Mouse (Mus musculus) ZHBTc4 (cell line): Measurements from ENCODE around the gene Adamtsl4.
"Not testable (repeated sequence)": the region's sequence is repeated elsewhere in the genome, so short reads cannot be mapped to it uniquely, and the experiment has no call there.

Experiments
- DNase-seq: peaks from one replicate; pipeline ENCODE4 v3.0.0-alpha.2; 2011; ENCODE audit warnings: low read depth, low spot score

Adamtsl4 gene

DNA sequence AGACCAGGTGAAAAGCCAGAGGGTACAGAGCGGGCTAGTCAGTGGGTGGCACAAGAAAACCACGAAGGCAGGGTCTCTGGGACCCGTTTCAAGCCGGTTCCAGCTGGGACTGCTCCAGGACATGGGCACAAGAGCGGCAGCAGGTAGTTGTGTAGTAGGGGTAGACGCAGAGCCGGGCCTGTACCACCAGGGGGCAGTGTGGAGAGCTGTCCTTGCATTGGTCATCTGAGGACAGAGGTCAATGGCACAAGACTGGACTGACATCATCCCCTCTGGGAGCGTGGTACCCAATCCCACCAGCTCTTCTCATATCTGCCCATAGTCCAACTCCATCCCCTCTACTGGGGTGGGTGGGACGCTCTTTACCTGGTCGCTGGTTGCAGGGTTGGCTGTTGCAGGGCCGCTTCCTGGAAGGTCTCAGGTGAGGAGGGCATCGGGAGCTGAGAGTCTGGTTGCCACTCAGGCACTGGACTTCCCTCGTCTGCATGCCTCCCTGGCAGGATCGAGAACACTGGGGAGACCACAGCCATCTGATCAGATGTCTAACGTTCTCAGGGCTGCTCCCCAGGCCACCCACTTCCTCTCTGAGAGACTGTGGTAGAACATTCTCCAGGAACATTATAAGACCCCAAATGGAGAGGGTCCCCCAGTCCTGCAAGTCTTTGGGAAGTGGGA lies 10.8 kb downstream of the Adamtsl4 start:
- peak; percentile 80 for DNase-seq

DNA sequence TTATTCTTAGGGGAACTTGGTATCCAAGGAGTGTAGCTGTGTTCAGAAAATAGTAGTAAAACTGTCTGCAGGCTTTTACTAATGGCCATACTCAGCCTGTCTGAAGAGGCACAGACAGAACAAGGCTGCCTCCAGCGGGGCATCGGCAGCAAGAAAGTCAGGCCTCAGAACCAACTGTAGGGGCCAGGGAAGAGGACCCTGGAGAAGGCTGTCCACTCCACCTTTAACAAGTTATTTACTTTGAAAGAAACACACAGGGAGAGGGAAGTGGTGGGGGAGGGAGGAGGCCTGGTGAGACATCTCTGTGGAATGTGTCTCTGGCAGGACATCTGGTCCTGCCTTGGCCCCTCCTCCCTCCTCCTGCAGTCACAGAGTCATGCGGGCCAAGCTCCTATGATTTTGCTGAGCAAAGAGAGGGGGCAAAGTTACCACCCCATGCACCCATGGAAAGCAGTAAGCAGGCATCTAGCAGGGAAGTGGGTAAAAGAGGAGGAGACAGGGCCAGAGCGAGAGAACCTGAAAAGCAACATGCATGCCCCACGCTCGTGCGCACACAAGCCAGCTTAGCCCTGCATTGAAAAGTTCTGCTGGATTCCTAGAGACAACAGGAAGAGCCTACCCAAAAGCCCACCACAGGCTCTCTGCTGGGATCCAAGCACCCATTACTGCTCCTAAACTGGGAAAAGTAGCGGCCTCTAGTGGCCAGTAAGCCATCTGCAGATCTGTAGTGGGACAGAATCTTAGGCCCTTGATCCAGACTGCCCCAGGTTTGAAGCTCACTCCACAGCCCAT lies 12.2 kb downstream of the Adamtsl4 start:
- peak; percentile 94 for DNase-seq

GRCm38 (mm10) chr3:95674812-95675211 lies 12.9 kb downstream of the Adamtsl4 start:
- DNase-seq = peak; percentile 82

- peak; percentile 96 for DNase-seq
These were observed 13.5 kb downstream of the Adamtsl4 start for GRCm38 (mm10) chr3:95674236-95674635.

DNA sequence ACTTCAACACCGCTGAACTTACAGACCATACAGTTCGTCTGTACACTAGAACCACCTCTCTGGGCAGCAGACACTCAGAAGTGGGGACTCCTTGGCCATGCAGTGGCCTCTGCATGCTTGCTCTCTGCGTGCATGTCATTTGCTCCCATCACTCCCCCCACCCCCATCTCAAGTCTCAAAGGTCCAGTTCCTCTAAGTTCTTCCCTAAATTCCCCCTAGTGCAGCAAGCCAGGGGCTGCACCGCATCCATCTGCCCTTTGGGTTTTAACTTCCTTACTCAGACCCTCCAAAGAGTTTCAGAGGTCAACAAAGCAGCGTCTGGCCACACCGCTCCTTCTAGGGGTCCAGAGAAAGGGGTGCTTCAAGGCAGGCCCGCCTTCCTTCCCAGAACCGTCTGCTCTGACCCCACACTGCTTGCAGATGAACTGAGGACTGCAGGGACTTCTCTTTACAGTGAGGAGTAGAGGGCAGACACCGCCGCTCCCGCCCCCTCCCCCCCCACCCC lies 14.0 kb downstream of the Adamtsl4 start:
- DNase-seq = no peak

DNA sequence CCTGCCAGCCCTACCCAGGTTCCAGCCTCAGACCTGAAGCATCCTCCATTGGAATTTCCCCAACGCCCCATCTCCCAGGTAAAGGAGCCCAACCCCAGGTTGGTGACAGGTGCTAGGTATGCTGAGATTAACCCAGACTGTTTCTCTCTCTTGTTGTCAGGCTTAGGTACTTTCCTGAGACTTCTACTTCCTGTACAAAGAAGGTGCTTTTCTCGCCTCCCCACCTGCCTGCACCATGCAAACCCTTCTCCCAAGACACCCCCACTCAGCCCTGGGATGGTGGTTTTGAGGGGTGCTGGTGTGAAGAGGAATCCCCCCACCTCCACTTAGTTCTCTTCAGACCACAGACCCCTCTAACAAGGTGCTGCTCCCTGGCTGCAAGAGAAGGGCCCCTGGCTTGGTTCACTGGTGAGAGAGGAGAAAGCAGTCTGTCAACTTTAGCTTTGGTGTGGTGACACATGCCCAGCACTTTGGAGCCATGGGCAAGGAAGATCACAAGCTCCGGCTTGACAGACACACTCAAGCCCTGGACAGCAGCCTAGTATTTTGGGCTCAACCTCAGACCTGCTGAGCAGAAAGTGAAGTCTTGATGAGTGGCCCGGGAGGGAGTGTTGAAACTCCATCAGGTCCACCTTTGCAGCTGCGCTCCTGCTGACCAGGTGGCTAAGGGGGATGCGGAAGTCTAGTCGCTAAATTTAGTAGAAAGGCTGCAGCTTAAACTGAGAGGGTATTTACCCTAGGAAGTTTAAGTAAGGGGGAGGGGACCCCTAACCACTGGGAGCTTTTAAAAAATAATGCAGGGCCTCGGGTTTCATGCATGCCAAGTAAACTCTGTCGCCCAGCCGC lies 14.6 kb downstream of the Adamtsl4 start:
- DNase-seq = no peak

GRCm38 (mm10) chr3:95672461-95672860 lies 15.3 kb downstream of the Adamtsl4 start:
- no peak for DNase-seq

DNA sequence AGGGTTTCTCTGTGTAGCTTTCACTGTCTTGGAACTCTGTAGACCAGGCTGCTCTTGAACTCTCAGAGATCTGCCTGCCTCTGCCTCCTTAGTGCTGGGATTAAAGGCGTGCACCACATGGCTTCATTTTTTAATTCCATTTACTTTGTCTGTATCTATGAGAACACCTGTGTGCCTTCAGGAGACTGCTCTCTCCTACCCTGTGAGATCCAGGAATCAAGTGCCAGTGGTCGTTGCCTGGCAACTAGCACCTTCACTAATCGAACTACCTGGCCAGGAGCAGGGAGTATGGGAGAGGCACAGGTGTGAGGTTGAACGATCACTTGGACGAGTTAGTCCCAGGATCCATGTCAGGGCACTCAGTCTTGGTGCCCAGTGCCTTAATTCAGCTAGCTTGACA lies 16.5 kb downstream of the Adamtsl4 start:
- DNase-seq = no peak

DNA sequence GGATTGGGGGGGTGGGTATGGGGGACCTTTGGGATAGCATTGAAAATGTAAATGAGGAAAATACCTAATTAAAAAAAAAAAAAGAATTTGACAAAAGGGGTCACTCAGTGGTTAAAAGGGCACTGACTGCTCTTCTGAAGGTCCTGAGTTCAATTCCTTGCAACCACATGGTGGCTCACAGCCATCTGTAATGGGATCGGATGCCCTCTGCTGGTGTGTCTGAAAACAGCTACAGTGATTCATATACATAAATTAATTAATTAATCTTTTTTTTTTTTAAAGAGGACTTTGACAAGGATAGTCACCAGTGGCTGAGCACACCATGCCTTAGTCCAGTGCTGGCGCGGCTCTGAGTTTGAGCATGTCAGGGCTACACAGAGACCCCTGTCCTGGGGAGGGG lies 17.3 kb downstream of the Adamtsl4 start:
- not testable (repeated sequence) for DNase-seq

DNA sequence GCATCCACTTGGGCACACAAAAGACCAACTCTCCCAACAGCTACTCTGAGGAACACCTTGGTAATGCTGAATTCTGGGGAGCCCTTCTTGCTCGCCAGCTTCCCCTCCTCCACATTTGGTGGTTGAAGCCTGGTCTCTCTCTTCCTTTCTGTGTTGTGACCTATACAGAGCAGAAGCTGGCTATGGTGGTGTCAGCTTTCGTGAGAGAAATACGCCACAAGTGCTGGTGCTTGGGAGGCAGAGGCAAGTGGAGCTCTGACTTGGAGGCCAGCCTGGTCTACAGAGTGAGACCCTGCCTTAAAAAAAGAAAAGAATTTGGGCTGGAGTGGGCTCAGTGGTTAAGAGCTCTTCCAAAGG lies 18.4 kb downstream of the Adamtsl4 start:
- DNase-seq = no peak

DNA sequence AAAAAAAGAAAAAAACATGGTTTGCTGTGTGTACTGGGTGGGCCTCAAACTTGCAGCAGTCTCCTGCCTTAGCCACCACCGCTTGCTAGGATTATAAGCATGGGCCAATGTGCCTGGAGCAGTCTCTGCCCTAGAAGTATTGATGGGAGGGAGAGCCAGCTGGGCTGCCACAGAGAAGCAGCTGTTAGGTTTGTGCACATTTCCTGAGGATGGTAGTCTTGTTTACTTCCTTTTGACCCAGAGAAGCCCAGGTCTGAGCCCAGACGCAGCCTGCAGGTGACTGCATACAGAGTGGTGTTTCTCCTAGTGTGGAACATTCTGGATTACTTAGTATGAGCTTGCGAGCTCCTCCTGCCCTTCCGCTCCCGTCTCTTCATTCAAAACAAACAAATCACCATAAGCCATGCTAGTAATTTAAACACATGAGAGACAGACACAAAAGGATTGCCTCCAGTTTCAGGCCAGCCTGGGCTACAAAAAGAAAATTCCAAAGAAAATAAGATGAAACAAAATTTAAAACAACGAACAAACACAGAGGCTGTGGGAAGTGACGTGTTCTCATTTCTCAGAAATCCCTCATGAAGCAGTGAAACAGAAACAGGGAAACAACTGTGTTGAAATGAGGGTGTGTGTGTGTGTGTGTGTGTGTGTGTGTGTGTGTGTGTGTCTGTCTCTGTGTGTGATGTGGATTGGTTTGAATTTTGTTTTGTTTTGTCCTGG lies 19.0 kb downstream of the Adamtsl4 start:
- DNase-seq = no peak

- DNase-seq = peak; percentile 74
These were observed 19.7 kb downstream of the Adamtsl4 start for GRCm38 (mm10) chr3:95668026-95668425.

DNA sequence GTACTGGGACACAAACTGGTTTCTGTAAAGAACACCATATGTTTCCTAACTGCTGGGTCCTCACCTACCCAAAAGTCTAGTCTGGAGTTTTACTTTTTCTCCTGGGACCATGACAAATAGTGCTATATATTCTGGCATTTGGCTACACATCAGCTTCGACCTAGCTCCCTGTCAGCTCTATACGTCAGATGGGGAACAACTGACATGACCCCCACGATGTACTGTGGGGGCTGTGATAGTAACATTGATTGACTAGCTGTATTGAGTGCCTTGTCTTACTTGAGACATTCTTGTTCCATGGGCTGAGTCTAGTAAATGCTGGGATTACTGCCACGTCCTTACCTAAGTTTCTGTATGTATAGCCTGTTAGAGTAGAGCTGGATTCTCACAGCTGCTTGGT lies 20.2 kb downstream of the Adamtsl4 start:
- DNase-seq = no peak

- DNase-seq = peak; percentile 86
These were observed 21.4 kb downstream of the Adamtsl4 start for GRCm38 (mm10) chr3:95666124-95666844.

- no peak for DNase-seq
These were observed 22.8 kb downstream of the Adamtsl4 start for GRCm38 (mm10) chr3:95664940-95665352.

GRCm38 (mm10) chr3:95663969-95664608 lies 23.6 kb downstream of the Adamtsl4 start:
- peak; percentile 63 for DNase-seq

DNA sequence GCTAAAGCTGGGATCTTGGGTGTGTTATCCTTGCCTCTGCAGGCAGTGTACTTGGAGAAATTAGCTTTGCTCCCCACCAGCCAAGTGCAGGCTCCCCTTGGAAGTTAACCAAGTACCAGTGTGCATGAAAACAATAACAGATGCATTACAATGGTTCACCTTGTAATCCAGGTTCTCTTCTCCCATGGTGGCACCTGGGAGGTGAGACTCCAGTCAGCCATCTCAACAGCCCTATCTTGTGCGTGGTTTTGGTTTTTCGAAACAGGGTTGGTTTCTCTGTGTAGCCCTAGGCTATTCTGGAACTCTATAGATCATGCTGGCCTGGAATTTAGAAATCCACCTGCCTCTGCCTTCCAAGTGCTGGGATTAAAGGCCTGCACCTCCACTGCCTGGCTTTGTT lies 24.2 kb downstream of the Adamtsl4 start:
- DNase-seq = peak; percentile 83

GRCm38 (mm10) chr3:95662724-95663449 lies 24.8 kb downstream of the Adamtsl4 start:
- DNase-seq = no peak

- DNase-seq = no peak
These were observed 25.6 kb downstream of the Adamtsl4 start for GRCm38 (mm10) chr3:95661945-95662715.
